Mouse (Mus musculus) CH12.LX (cell line): Measurements from ENCODE around the gene Hist2h2aa2.

Experiments used
- CHD2 ChIP-seq: IDR thresholded peaks from 2 replicates; pipeline ENCODE4 v1.6.1; 2011; ENCODE audit warnings: low read length, improper control_type of control experiment
- CTCF ChIP-seq, 2 experiments: IDR thresholded peaks in 1 of 2; conservative IDR thresholded peaks in 1 of 2; 2 replicates each; pipeline ENCODE4 v1.5.1; 2011 to 2012; ENCODE audit warnings: low read depth in 2 of 2, low read length in 2 of 2, improper control_type of control experiment in 1 of 2, inconsistent platforms in 1 of 2, mild to moderate bottlenecking in 1 of 2, moderate library complexity in 1 of 2
- E2F4 ChIP-seq: IDR thresholded peaks from 2 replicates; pipeline ENCODE4 v1.6.1; 2011; ENCODE audit warnings: low read depth, low read length, improper control_type of control experiment; ENCODE audit not compliant: insufficient replicate concordance
- EP300 ChIP-seq: IDR thresholded peaks from 2 replicates; pipeline ENCODE4 v1.6.1; 2011; ENCODE audit warnings: low read length, improper control_type of control experiment
- ETS1 ChIP-seq: conservative IDR thresholded peaks from 2 replicates; pipeline ENCODE4 v1.6.1; 2012; ENCODE audit warnings: low read depth, mild to moderate bottlenecking, inconsistent platforms, low read length, improper control_type of control experiment, moderate library complexity
- MEF2A ChIP-seq: IDR thresholded peaks from 2 replicates; pipeline ENCODE4 v1.6.1; 2014; ENCODE audit warnings: low read depth, mild to moderate bottlenecking, inconsistent platforms, low read length, improper control_type of control experiment, borderline replicate concordance
- RAD21 ChIP-seq: IDR thresholded peaks from 2 replicates; pipeline ENCODE4 v1.6.1; 2011; ENCODE audit warnings: low read depth, mild to moderate bottlenecking, low read length, improper control_type of control experiment, moderate library complexity

DNA sequence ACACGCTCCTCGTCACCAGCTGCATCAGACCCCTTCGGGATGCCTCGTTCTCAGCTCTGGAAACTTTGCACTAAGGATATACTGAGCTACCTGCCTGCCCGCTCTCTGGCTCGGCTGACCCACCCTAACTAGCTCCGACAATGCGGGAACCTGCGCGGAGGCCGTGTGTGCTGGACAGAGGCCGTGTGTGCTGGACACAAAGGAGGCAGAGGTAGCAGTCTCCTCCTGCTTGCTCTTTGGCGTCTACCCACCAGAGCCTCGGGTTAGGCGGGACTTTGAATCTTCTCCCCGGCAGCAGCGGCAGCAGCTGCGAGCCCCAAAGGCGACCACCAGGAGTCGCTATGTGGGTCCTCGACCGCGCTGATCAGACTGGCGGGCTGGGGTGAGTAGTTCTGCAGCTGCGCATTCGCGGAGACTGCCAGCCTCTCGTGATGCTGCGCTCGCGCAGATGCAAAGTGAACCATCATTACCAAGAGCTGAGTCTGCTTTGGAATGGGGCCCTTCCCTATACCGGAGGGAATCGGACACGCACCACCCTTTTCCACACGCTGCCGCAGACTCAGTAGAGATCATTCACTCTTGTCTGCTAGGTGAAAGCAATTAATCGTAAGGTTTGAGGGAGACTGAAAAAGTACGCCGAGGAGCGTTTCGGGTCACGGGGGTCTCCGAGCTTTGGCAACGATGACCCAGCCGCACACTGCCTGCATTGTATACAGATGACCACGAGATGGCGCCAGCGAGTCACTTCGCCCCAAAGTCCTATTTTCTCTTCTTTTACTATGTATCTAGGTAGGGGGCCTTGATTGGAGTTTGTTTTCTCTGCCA, 37.9 kb upstream of the Hist2h2aa2 start:
- TF ChIP-seq RAD21 (peak; percentile 65), EP300 (0 out of 2 replicates have a peak, but pooled peaks have one; percentile 5), ETS1 (no peak), CTCF (conservative IDR thresholded peaks at IDR 0.05 in 1 of 2, IDR thresholded peaks at IDR 0.05 in 1 of 2; ENCODE audit: low read depth in 2 of 2, low read length in 2 of 2) (peak; percentile 73 to 84), MEF2A (peak; percentile 64), CHD2 (peak; percentile 65), E2F4 (no peak)
